Mouse (Mus musculus) thymus, postnatal 10 days (tissue): ENCODE data around the gene Nfil3.

Experiments used
- DNase-seq, 2 experiments: peaks; one replicate each; pipeline ENCODE4 v3.0.0; 2021; ENCODE audit warnings: low spot score in 2 of 2

The Nfil3 gene

DNA sequence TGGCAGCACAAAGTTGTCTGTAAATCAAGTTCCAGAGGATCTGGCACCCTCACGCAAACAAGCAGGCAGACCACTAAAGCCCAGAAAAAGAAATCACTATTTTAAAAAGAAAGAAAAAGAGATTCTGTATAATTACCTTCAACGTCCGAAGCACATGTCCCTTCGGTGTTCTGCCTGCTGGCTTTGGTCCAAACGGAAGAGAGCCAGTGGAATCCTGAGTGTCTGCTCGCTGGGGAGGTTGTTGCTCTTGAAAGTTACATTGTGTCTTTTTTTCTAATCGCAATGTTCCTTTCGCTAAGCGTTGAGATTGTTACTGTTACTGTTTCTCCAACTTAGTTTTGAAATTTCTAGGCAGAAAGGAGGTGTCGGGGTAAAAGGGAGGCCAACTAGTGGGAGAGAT, 50.3 kb downstream of the Nfil3 start:
- no peak for DNase-seq

DNA sequence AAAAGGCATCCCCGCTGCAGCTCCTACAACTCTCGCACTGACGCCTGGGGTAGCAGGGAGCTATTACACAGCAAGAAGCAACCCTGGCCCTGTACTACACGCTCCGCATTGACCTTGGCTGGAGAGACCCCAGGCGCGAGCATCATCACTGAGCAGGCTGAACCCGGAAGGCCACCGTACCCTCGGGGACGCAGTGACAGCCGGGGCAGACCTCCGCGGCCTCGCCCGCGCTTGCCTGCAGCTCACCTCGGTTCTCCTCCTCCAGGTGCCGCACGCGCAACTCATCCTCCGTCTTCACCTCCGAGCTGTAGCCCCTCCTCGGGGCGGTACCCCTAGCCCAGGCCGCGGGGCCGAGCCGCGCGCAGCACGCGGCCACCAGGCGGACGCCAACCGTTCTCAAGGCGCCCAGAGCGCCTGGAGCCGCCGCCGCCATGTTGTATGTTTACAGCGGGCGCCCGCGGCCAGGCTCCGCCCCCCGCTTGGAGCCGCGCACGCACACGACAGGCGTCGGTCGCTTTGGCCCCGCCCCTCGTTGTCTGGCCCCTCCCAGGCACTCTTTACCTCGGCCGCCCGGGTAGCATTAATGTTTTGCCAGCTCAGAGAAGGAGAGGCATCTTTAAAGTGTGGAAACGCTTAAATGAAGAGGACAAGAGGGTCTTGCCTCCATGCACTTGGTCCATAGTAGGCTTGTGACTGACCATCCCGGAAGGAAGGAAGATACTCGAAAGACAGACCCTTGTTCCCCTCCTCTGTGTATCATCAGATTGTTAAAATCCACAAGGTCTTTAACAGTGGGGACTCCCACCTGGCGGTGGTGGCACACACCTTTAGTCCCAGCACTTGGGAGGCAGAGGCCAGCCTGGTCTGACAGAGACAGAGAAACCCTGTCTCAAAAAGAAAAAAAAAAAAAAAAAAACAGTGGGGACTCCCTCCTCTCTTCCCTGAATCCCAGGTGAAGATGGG, 51.4 kb downstream of the Nfil3 start, which contains the start of gene Auh:
Gene Auh, minus strand, starts transcription at position 473 of the 963 bp plus-strand sequence.
- DNase-seq = peak; percentile 81 to 91

DNA sequence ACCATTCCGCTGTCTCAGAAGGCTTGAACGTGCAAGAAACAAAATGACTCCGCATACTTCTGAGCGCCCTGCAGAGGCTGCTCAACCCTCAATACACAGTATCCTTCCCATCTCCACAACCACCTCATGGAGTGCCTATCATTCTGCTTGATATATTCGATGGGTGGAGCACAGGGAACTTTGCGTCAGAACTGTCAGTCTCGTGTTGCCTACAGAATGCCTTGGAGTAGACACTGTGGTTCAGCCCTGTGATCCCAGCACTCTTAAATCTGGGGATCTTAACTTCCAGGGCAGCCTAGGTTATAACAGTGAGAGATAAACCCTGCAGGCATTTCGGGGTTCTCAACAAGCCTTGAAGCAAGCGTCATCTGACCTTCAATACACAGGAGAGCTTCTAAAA, 52.5 kb downstream of the Nfil3 start:
- no peak for DNase-seq

DNA sequence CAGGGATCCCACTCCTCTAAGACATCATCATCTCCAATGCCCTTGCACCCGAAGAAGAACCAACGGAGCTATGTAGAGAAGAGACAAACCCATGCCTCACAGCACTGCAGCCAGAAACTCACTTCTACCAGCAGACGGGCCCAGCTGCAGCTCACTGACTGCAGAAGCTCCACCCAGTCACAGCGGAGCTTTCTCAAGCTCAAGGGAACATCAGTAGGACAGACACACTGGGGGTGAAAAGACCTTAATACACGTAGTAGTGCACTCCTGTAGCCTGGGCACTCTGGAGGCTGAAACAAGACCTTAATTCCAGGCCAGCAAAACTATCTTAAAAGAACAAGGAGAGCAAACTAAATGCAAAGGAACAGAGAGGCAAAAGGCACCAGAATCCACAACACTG, 56.4 kb downstream of the Nfil3 start:
- peak in 1 of 2 experiments; percentile 23 for DNase-seq

DNA sequence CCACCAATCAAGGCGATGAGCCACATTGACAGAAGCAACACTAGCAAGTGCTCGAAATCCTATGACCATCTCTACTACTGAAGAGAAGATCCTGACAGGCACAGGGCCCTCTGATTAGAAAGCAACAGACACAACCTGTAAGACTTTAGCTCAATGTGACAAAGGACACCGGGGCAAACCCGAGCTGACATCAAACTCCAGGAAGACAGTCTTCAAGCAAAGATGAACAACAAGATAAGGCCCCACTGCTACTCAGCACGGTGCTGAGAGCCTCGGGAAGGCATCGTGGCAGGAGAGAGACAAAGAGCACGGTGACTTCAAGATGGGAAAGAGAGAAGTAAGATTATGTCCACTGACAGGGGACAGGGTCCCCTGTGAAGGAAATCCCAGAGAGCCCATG, 58.9 kb downstream of the Nfil3 start:
- peak in 1 of 2 experiments; percentile 30 for DNase-seq

DNA sequence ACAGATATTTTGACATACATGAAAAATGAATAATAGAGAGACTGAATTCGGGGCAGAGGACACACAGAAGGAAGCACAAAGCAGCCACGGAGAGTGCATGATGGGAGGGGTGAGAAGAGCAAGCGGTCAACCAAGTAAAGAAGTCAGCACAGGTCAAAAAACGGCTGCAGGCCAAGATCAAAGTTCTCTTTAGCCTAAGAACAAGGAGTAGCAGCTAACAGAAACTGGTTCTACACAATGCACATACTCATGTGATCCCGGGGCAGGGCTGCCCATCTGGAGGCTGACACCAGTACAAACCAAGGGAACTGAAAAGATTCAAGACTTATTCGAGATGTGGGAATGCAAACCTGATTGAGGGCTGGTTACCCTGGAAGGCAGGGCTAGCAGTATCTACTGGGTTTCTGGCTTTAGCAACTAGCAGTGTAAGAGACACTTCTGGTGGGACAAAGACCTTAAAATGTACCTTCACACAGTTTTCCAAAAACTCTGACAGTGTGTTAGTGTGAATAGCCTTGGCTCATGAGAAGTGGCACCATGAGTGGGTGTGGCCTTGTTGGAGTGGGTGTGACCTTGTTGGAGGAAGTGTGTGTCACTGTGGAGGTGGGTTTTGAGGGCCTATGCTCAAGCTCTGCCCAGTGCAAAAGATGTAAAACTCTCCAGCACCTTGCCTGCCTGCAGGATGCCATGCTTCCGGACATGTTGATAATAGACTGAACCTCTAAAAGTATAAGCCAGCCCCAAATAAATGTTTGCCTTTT, 59.6 kb downstream of the Nfil3 start:
- no peak for DNase-seq

DNA sequence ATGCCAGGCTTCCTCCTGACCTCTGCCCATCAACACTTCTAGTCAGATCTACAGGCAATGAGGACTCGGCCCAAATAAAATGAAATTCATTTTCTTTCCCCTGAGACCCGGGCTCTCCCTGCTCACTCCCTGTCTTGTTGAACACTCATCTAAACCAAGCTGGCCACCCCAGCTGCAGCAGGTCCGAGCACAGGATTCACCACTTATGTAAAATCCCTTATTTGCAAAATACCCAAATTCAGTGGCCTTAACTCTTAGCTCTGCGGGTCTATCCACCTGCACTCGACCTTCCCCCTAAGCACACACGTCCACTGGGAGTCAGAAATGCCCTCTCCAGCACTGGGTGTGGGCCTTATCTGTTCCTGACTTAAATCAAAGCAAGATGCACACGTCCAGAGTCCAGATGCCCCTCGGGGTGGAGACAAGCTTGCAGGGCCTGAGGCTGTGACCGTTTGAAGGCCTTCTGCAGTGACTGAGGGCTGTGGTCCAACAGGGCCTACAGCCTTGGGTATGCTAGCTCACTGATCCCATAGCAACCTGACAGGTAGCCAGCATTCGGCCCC, 61.0 kb downstream of the Nfil3 start:
- DNase-seq = no peak

DNA sequence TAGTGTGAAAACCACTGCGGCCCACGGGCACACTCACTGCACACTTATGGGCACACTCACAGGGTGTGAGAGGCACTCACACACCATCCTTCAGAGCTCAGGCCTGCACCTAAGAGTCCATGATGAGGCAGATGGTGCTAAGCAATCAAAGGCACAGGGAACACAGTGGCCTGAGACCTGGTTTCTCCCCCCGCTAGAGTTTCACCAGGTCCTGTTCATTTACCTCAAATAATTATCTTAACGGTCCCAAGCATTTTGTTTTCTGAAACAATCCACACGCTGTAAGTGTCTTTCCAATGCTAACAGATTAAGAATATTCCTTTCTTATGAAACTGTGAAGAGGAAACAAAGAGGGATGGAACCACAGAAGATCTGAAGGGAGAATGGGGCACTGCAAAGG, 62.5 kb downstream of the Nfil3 start:
- no peak for DNase-seq
